Mouse (Mus musculus): ENCODE measurements around the gene Aif1.
"Not testable (repeated sequence)": the region's sequence is repeated elsewhere in the genome, so short reads cannot be mapped to it uniquely, and the experiment has no call there.

The Aif1 gene

GRCm38 (mm10) chr17:35140490-35140996 lies 35.3 kb downstream of the Aif1 start:
- no peak for DNase-seq

GRCm38 (mm10) chr17:35139269-35139668 lies 36.6 kb downstream of the Aif1 start:
- no peak for DNase-seq

GRCm38 (mm10) chr17:35135591-35136320 lies 40.1 kb downstream of the Aif1 start:
- no peak for DNase-seq

- peak; percentile 92 to 93 for DNase-seq
These were observed 40.9 kb downstream of the Aif1 start, which contains the start of gene Bag6 for GRCm38 (mm10) chr17:35134801-35135590. Gene Bag6 (plus strand): TSS chr17:35135178.

GRCm38 (mm10) chr17:35133517-35133916 lies 42.4 kb downstream of the Aif1 start:
- DNase-seq: no peak

- DNase-seq: no peak
These were observed 43.7 kb downstream of the Aif1 start for GRCm38 (mm10) chr17:35132174-35132560.

GRCm38 (mm10) chr17:35131500-35132173 lies 44.2 kb downstream of the Aif1 start, which contains the start of gene Apom:
Gene Apom (minus strand): TSS chr17:35132050.
- DNase-seq: peak in 1 of 2 experiments; percentile 41

- no peak for DNase-seq
These were observed 44.8 kb downstream of the Aif1 start for GRCm38 (mm10) chr17:35131038-35131437.

GRCm38 (mm10) chr17:35128996-35129395 lies 46.9 kb downstream of the Aif1 start:
- DNase-seq: no peak

GRCm38 (mm10) chr17:35127017-35127416 lies 48.9 kb downstream of the Aif1 start:
- DNase-seq: no peak

GRCm38 (mm10) chr17:35126206-35126611 lies 49.7 kb downstream of the Aif1 start, which contains the start of gene D17H6S53E:
Gene D17H6S53E (plus strand): TSS chr17:35126373.
- peak; percentile 66 to 69 for DNase-seq

GRCm38 (mm10) chr17:35125578-35125977 lies 50.3 kb downstream of the Aif1 start:
- no peak for DNase-seq

- no peak for DNase-seq
These were observed 50.8 kb downstream of the Aif1 start for GRCm38 (mm10) chr17:35125081-35125480.

GRCm38 (mm10) chr17:35124261-35124896 lies 51.5 kb downstream of the Aif1 start:
- DNase-seq: not testable (repeated sequence)

- DNase-seq: not testable (repeated sequence)
These were observed 52.6 kb downstream of the Aif1 start for GRCm38 (mm10) chr17:35123287-35123686.

- peak; percentile 44 to 51 for DNase-seq
These were observed 54.0 kb downstream of the Aif1 start, which contains the start of gene Csnk2b for GRCm38 (mm10) chr17:35121871-35122303. Gene Csnk2b (minus strand): TSS chr17:35122053.

- peak; percentile 98 to 99 for DNase-seq
These were observed 54.6 kb downstream of the Aif1 start, which contains the start of gene Gpank1 for GRCm38 (mm10) chr17:35121143-35121799. Gene Gpank1 (plus strand): TSS chr17:35121455.

Measured in kidney, adult 8-10 months (tissue).